Mouse (Mus musculus) heart, embryonic 11.5 days (tissue): ENCODE data around the gene Dgkz. TPM values are rescaled to one million over a fixed set of nuclear protein-coding genes. Genes with fewer than 3 reads are reported as not detected.
A peak's percentile ranks its signal among the peaks of the same experiment; 100 is the strongest.

Source experiments
- ATAC-seq: fragments of 200-750 bp; cut with Nextera tagmentation; replicated peaks from 2 replicates; pipeline ENCODE4 v1.8.0; 2017; ENCODE audit warnings: moderate library complexity; ENCODE audit not compliant: insufficient number of reproducible peaks, low FRiP score, low TSS enrichment
- H3K27ac ChIP-seq: fragments of 300-500 bp; sonication (generic); 2 replicates; pipeline ENCODE4 v1.5.1; 2014; ENCODE audit warnings: mild to moderate bottlenecking, low read depth, low read length
- H3K27me3 ChIP-seq: fragments of 300-500 bp; sonication (generic); 2 replicates; pipeline ENCODE4 v1.6.1; 2014; ENCODE audit warnings: mild to moderate bottlenecking, low read length, mixed read lengths; ENCODE audit not compliant: control insufficient read depth, insufficient read depth
- H3K36me3 ChIP-seq: fragments of 300-500 bp; sonication (generic); 2 replicates; pipeline ENCODE4 v1.6.1; 2014; ENCODE audit warnings: mild to moderate bottlenecking, low read length, moderate library complexity, mixed read lengths; ENCODE audit not compliant: control insufficient read depth, insufficient read depth
- H3K4me1 ChIP-seq: fragments of 300-500 bp; sonication (generic); 2 replicates; pipeline ENCODE4 v1.6.1; 2014; ENCODE audit warnings: low read length; ENCODE audit not compliant: control insufficient read depth, insufficient read depth
- H3K4me2 ChIP-seq: fragments of 300-500 bp; sonication (generic); 2 replicates; pipeline ENCODE4 v1.6.1; 2014; ENCODE audit warnings: mild to moderate bottlenecking, moderate library complexity
- H3K4me3 ChIP-seq: fragments of 300-500 bp; sonication (generic); 2 replicates; pipeline ENCODE4 v1.5.1; 2014; ENCODE audit warnings: low read depth, low read length
- H3K9ac ChIP-seq: fragments of 300-500 bp; sonication (generic); 2 replicates; pipeline ENCODE4 v1.6.1; 2014; ENCODE audit warnings: mild to moderate bottlenecking, low read depth, low read length, moderate library complexity
- H3K9me3 ChIP-seq: fragments of 300-500 bp; sonication (generic); replicated peaks from 2 replicates; pipeline ENCODE4 v1.6.1; 2016; ENCODE audit warnings: low read length; ENCODE audit not compliant: control insufficient read depth
- WGBS: fragments of 180-500 bp; shearing (Covaris S2); extraction: QIAGEN DNeasy Blood & Tissue Kit; methylation state at CpG from one replicate; pipeline ENCODE4 v1.1.7; 2014; ENCODE audit not compliant: insufficient replicate concordance; 5-methylcytosine and 5-hydroxymethylcytosine counted together
- polyA plus RNA-seq: library from polyadenylated mRNA; unstranded; fragments of >200 nt; fragmentation: Nextera tagmentation; extraction: Ambion mirVana; gene quantifications from 2 replicates; pipeline ENCODE4 v1.2.1, GENCODE M21; 2014

Dgkz gene
- polyA plus RNA-seq, 1 experiment from 2014 or later: 42.1 TPM

DNA sequence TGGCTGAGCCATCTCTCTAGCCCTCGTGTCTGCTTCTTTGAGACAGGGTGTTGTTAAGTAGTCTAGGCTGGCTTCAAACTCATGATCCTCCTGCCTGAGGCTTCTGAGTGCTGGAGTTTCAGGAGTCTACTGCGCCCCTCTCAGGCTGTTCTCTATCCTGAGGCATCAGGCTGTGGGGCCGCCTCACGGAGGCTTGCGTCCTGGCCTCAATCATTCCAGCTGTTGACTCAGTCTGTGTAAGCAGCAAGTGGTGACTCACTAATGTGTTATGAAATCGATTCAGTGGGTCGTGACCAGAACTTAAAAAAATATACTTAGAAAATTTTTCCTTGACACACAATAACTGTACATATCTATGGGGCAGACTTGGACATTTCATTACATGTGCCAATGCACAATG, 29.0 kb upstream of the Dgkz start:
- peaks cover 25% of the 10 kb centered on the region for H3K4me1 ChIP-seq
- 65% methylated on average over 7 of the region's 7 CpGs for WGBS
- H3K27me3 ChIP-seq: no peaks in the 10 kb centered on the region
- no peaks in the 10 kb centered on the region for H3K9me3 ChIP-seq
- H3K4me2 ChIP-seq: no peak overlapping the region
- H3K9ac ChIP-seq: no peak overlapping the region
- no peak overlapping the region for H3K4me3 ChIP-seq
- ATAC-seq: no peak
- no peak overlapping the region for H3K27ac ChIP-seq
- no peaks in the 10 kb centered on the region for H3K36me3 ChIP-seq

DNA sequence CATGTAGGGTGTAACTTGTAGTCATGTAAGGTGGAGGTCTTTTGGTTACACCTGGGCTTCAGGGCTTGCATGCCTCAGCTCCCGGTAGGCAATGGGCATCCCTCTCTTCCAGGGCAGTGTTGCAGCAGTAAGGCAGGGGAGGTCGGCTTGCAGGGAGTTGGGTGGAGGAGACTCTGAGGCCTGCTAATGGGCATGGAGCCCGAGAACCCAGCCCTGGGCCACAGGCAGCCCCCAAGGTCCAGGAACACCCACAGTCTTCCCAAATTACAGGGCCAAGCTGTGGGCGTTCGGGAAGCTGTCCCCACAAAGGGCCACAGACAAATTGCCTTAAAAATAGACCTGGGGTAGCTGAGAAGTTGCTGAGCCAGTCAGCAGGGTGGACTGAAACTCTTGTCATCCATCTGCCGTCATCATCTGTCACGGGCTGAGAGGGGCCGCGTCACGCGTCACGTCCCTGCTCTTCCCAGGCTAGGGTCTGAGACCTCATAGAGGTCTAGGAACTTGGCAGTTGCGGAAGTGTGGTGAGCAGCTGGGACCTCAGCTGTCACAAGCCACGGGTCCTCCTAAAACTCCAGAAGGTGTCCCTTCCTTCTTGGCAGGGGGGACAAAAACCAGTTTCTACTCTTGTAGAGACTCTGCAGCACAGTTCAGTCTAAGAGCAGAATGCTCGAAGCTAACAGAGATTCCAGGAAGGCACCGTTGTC, 22.4 kb upstream of the Dgkz start:
- H3K9me3 ChIP-seq: no peaks in the 10 kb centered on the region
- no peak overlapping the region for H3K4me2 ChIP-seq
- no peaks in the 10 kb centered on the region for H3K4me1 ChIP-seq
- no peak overlapping the region for H3K9ac ChIP-seq
- no peak overlapping the region for H3K4me3 ChIP-seq
- no peaks in the 10 kb centered on the region for H3K36me3 ChIP-seq
- H3K27ac ChIP-seq: no peak overlapping the region
- ATAC-seq: no peak
- H3K27me3 ChIP-seq: no peaks in the 10 kb centered on the region
- WGBS: 68% methylated on average over 16 of the region's 16 CpGs

DNA sequence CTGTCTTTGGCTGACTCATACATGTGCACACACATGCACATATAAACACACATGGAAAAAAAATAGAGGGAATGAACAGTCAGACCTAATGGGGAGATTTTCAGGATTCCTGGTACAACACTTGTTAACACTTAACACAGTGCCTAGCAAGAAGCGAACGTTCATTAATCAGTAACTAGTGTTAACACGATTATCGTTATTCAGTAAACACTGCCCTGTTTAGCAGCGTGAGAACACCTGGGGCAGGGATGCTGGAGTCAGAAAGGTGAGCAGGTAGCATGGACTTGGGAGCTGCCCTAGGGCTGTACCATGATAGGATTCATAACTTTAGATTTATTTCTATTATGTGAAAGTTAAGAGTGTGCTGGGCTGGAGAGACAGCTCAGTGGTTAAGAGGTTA, 20.3 kb upstream of the Dgkz start:
- H3K27ac ChIP-seq: no peak overlapping the region
- no peak overlapping the region for H3K9ac ChIP-seq
- no peaks in the 10 kb centered on the region for H3K4me1 ChIP-seq
- no peak overlapping the region for H3K4me3 ChIP-seq
- no peaks in the 10 kb centered on the region for H3K36me3 ChIP-seq
- no peaks in the 10 kb centered on the region for H3K27me3 ChIP-seq
- no peaks in the 10 kb centered on the region for H3K9me3 ChIP-seq
- H3K4me2 ChIP-seq: no peak overlapping the region
- 86% methylated on average over 5 of the region's 5 CpGs for WGBS
- no peak for ATAC-seq

DNA sequence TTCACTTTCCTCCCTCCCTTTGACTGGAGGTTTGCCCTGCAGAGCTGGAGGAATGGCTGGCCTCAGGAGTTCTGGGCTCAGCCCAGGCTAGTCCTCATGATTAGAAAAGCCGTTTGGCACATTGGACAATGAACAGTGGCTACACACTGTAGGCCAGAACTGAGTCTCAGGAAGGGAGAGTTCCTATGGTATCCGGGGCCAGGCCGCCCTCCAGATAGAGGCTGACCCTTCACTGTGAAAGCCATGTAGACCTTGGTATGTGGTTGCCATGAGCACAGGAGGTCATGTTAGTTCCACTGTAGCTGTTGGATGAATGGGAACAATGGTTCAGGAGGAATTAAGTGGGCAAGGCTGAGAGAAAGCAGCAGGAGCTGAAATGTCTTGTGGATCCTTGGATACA, 17.7 kb upstream of the Dgkz start:
- WGBS: 66% methylated on average over 3 of the region's 3 CpGs
- no peak for ATAC-seq
- H3K27me3 ChIP-seq: no peaks in the 10 kb centered on the region
- no peak overlapping the region for H3K9ac ChIP-seq
- no peak overlapping the region for H3K27ac ChIP-seq
- 0 out of 2 replicates have a peak, but pooled peaks cover 3% of the 10 kb centered on the region for H3K36me3 ChIP-seq
- H3K4me3 ChIP-seq: no peak overlapping the region
- no peaks in the 10 kb centered on the region for H3K4me1 ChIP-seq
- H3K4me2 ChIP-seq: no peak overlapping the region
- H3K9me3 ChIP-seq: no peaks in the 10 kb centered on the region

DNA sequence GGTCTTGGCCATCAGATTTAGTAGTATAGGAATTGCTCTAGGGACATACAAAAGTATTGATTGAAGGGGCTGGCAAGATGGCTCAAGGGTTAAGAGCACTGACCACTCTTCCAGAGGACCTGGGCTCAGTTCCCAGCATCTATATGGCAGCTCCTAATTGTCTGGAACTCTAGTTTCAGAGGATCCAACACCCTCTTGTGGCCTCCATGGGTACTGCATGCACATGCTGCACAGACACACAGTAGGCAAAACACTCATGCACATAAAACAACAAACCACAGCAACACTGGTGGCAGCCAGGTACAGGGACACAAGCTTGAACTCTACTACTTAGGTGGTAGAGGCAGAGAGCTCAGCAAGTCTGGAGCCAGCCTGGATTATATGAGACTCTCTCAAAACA, 14.1 kb upstream of the Dgkz start:
- Histone ChIP-seq H3K9me3 (no peaks in the 10 kb centered on the region), H3K4me1 (peaks cover 8% of the 10 kb centered on the region; the same call in 1 of the 2 replicates), H3K27me3 (no peaks in the 10 kb centered on the region), H3K9ac (no peak overlapping the region), H3K4me2 (no peak overlapping the region), H3K4me3 (no peak overlapping the region), H3K36me3 (0 out of 2 replicates have a peak, but pooled peaks cover 3% of the 10 kb centered on the region), H3K27ac (no peak overlapping the region)
- ATAC-seq: no peak

DNA sequence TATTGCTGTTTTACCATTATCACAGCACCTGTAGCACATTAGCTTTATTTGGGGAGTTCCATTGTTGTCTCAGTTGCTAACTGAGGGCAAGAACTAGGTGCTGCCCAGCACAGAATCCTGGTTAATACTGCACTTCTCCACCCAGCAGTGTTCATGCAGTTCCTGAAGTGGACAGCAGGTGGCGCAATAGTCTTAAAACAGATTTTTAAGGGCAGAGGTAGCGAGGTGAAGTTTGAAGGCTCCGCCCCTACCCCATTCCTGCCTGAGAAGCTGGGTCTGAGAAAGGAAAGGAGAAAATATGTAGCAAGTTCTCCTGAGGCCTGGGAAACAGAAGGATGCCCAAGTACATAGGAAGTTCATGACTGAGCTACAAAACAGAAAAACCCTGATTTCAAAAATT, 11.9 kb upstream of the Dgkz start:
- Histone ChIP-seq H3K4me2 (no peak overlapping the region), H3K4me1 (peaks cover 13% of the 10 kb centered on the region), H3K36me3 (0 out of 2 replicates have a peak, but pooled peaks cover 3% of the 10 kb centered on the region), H3K27ac (no peak overlapping the region; the same call in 1 of the 2 replicates), H3K9me3 (no peaks in the 10 kb centered on the region), H3K27me3 (no peaks in the 10 kb centered on the region), H3K9ac (no peak overlapping the region), H3K4me3 (no peak overlapping the region)
- no peak for ATAC-seq
- 3% methylated on average over 3 of the region's 3 CpGs for WGBS

DNA sequence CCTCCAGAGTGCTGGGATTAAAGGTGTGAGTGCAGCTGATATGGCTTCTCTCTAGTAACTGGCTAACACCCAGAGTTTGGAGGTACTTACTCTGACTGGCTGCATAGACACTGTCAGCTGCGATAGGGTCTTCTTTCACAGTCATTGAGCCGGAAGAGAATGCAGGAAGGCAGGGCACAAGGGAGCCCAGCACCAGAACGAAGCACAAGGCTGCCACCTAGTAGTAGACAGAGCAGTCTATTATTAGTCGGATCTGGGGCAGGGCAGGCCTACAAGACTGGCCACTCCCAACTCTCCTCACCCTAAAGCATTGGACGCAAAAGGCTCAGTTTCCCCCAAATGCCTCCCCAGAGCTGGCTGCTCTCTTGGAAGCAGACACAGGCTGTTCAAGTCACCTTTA, 10.4 kb upstream of the Dgkz start:
- Histone ChIP-seq H3K36me3 (0 out of 2 replicates have a peak, but pooled peaks cover 3% of the 10 kb centered on the region), H3K27ac (no peak overlapping the region), H3K4me3 (no peak overlapping the region), H3K27me3 (no peaks in the 10 kb centered on the region), H3K4me2 (no peak overlapping the region), H3K9me3 (no peaks in the 10 kb centered on the region), H3K9ac (no peak overlapping the region), H3K4me1 (peaks cover 13% of the 10 kb centered on the region)
- 9% methylated on average over 5 of the region's 5 CpGs for WGBS
- no peak for ATAC-seq

DNA sequence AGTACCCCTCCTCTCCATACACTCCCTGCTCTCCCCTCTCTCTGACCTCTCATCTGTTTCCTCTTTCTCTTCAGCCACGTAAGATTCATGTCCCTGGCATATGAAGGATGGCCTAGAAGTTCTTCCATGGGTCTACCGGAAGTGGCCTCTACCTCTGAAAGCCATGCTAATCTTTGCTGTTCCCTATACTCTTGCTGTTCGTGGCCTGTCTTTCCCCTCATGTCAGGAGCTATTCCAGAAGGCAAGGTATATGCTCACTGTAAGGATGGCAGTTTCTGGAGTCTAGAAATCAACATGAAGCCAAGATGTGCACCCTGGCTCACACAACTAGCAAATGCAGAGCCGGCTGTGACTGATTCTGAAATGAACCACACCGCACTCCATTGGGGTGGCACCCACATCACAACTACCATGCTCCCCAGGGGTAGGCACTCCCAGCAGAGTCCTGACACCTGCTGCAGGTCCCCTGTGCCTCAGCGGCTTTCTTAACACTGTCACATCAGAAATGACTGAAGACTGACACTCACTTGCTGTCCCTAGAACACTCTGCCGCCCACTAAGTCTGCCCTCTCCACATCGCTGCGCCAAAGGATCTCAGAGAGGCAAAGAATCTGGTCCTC, 9.4 kb upstream of the Dgkz start:
- H3K9ac ChIP-seq: peak overlapping the region; percentile 28; the same call in 1 of the 2 replicates
- H3K27ac ChIP-seq: peak overlapping the region; percentile 79
- H3K4me2 ChIP-seq: peak overlapping the region; percentile 64
- 36% methylated on average over 9 of the region's 9 CpGs for WGBS
- no peak overlapping the region for H3K4me3 ChIP-seq
- ATAC-seq: no peak
- no peaks in the 10 kb centered on the region for H3K27me3 ChIP-seq
- H3K36me3 ChIP-seq: no peaks in the 10 kb centered on the region
- H3K9me3 ChIP-seq: no peaks in the 10 kb centered on the region
- H3K4me1 ChIP-seq: peaks cover 17% of the 10 kb centered on the region

DNA sequence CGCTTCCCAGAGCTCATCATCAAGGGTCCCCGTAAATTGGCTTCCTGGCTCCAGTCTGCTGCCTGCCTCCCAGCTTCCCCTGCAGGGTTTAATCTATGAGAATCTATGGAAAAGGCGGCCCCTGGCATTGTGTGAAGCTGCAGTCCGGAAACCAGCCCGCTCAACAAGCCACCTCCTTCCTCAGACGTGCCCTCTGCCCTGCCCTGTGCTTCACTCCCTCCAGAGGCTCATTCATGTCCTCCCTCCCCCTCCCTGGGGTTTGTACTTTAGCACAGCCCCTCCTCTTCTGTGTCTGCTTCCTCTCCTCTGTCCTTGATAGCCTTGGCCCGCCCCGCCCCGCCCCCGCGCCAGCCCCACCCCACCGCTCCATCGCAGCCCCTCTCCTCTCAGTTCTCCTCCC, 8.8 kb upstream of the Dgkz start:
- no peaks in the 10 kb centered on the region for H3K9me3 ChIP-seq
- H3K9ac ChIP-seq: peak overlapping the region; percentile 63
- H3K4me1 ChIP-seq: peaks cover 18% of the 10 kb centered on the region
- H3K4me3 ChIP-seq: peak overlapping the region; percentile 28
- H3K27ac ChIP-seq: peak overlapping the region; percentile 79
- ATAC-seq: peak; percentile 88
- H3K36me3 ChIP-seq: no peaks in the 10 kb centered on the region
- peak overlapping the region; percentile 64 for H3K4me2 ChIP-seq
- WGBS: 4% methylated on average over 13 of the region's 13 CpGs
- H3K27me3 ChIP-seq: no peaks in the 10 kb centered on the region
